In the genomic region with DNA sequence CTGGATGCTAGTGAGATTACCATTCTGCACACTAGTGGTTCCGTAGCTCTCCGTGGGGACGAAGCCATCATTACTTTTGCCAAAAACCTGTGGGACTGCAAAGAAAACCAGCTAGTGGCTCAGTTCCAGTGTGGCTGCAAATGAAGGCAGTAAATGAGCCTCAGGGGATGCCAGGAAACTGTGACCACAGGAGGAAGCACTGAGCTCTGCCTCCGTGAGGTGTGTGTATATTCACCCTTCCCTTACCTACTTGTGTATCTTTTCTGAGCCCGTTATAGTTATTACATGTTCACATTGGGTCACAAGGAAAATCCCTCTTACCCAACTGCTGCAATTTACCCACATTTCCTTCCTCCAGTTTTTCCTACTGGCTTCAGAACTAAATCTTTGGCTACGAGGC, we compare ENCODE assay signal across 20 mouse cellular contexts. TPM values are rescaled to one million over a fixed set of nuclear protein-coding genes. Genes with fewer than 3 reads are reported as not detected.
"Had no signal": no experiment of that assay in that cellular context is flagged by ENCODE, and none has a peak within 500 bp of the region (broad histone marks: within the 10 kb centered on the region; RNA-seq: fewer than 3 reads in every experiment).

No protein-coding gene starts in this region.

- H3K9me3 ChIP-seq: limb, embryonic 10.5 days; lung, embryonic 15.5 days; midbrain, embryonic 10.5 days; midbrain, embryonic 15.5 days; neural tube, embryonic 13.5 days had no signal

- H3K27me3 ChIP-seq: lung, embryonic 15.5 days; midbrain, embryonic 15.5 days; neural tube, embryonic 13.5 days had no signal

- H3K36me3 ChIP-seq: limb, embryonic 10.5 days; lung, embryonic 15.5 days; midbrain, embryonic 10.5 days; midbrain, embryonic 15.5 days; neural tube, embryonic 13.5 days had no signal

- H3K4me2 ChIP-seq: lung, embryonic 15.5 days; midbrain, embryonic 15.5 days; neural tube, embryonic 13.5 days had no signal

- H3K4me3 ChIP-seq: limb, embryonic 10.5 days; lung, embryonic 15.5 days; midbrain, embryonic 10.5 days; midbrain, embryonic 15.5 days; neural tube, embryonic 13.5 days had no signal

- DNase-seq: kidney, adult 11 months; kidney, adult 9 months; kidney, postnatal 36 days; right cerebral cortex, adult 18-20 months; right cerebral cortex, postnatal 25 days; thymus, postnatal 4 days had no signal

- H3K9ac ChIP-seq: liver, embryonic 14.5 days; lung, embryonic 15.5 days; midbrain, embryonic 15.5 days; neural tube, embryonic 13.5 days had no signal

- H3K4me1 ChIP-seq: limb, embryonic 10.5 days; lung, embryonic 15.5 days; midbrain, embryonic 10.5 days; midbrain, embryonic 15.5 days; neural tube, embryonic 13.5 days had no signal

- H3K27ac ChIP-seq: kidney, postnatal 0 days; limb, embryonic 10.5 days; liver, embryonic 14.5 days; lung, embryonic 15.5 days; midbrain, embryonic 10.5 days; midbrain, embryonic 15.5 days; neural tube, embryonic 13.5 days had no signal

- ATAC-seq: midbrain, embryonic 15.5 days had no signal

RNA-seq across cellular contexts. Expression of a gene that starts 15.0 kb away (rescaled TPM):
- total RNA-seq: layer of hippocampus, adult 8-10 months; layer of hippocampus, postnatal 14 days; left cerebral cortex, adult 18-20 months; left cerebral cortex, postnatal 10 days had no signal
- polyA plus RNA-seq: kidney, postnatal 0 days; limb, embryonic 10.5 days; lung, embryonic 15.5 days; midbrain, embryonic 10.5 days; midbrain, embryonic 15.5 days; neural tube, embryonic 13.5 days; small intestine, adult 2 months; stomach, embryonic 16.5 days had no signal

RNA-seq across cellular contexts. Expression of a gene that starts 28.8 kb away (rescaled TPM):
- total RNA-seq: layer of hippocampus, adult 8-10 months; layer of hippocampus, postnatal 14 days; left cerebral cortex, adult 18-20 months; left cerebral cortex, postnatal 10 days had no signal
- polyA plus RNA-seq: kidney, postnatal 0 days; limb, embryonic 10.5 days; limb, embryonic 14.5 days; liver, embryonic 14.5 days; lung, embryonic 15.5 days; midbrain, embryonic 10.5 days; midbrain, embryonic 15.5 days; neural tube, embryonic 13.5 days; small intestine, adult 2 months; stomach, embryonic 16.5 days had no signal

RNA-seq across cellular contexts. Expression of a gene that starts 29.5 kb away (rescaled TPM):
- total RNA-seq: layer of hippocampus, adult 8-10 months; layer of hippocampus, postnatal 14 days; left cerebral cortex, adult 18-20 months; left cerebral cortex, postnatal 10 days had no signal
- polyA plus RNA-seq: limb, embryonic 14.5 days; liver, embryonic 14.5 days; lung, embryonic 15.5 days; small intestine, adult 2 months had no signal

RNA-seq across cellular contexts. Expression of a gene that starts 44.3 kb away (rescaled TPM):
- total RNA-seq: layer of hippocampus, adult 8-10 months; left cerebral cortex, adult 18-20 months had no signal
- polyA plus RNA-seq: midbrain, embryonic 10.5 days had no signal
